9 mouse cellular contexts compared by ENCODE assay signal in genomic region chrX:18442066-18442465, GRCm38 (mm10). TPM values are rescaled to one million over a fixed set of nuclear protein-coding genes. Genes with fewer than 3 reads are reported as not detected.
DNase-seq lines count a peak whose midpoint lies in the region; ATAC-seq and TF ChIP-seq lines count a peak whose summit lies in the region.
"Had no signal": no experiment of that assay in that cellular context is flagged by ENCODE, and none has a peak within 500 bp of the region (broad histone marks: within the 10 kb centered on the region; RNA-seq: fewer than 3 reads in every experiment).

No protein-coding gene starts in this region.

- no peak overlapping the region for H3K4me2 ChIP-seq in lung, postnatal 0 days (replicated peaks; ENCODE audit: low read depth, low read length)
- H3K4me2 ChIP-seq: limb, embryonic 12.5 days had no signal

- no peak for ATAC-seq in lung, postnatal 0 days

- no peak for TF ChIP-seq POLR2A in MEL (IDR thresholded peaks at IDR 0.05; ENCODE audit: control insufficient read depth in 1 of 2, insufficient read depth in 1 of 2, low read depth in 1 of 2, low read length in 2 of 2, poor library complexity in 1 of 2)
- TF ChIP-seq POLR2A in cerebellum, adult 2 months (IDR thresholded peaks at IDR 0.05; ENCODE audit: borderline replicate concordance, insufficient read depth, low read length), result no peak

- no peaks in the 10 kb centered on the region for H3K27me3 ChIP-seq in heart, embryonic 10.5 days (ENCODE audit: insufficient read depth, poor library complexity, severe bottlenecking)
- H3K27me3 ChIP-seq in MEL (ENCODE audit: control insufficient read depth in 1 of 2, insufficient read depth in 2 of 2, low read length in 2 of 2), result no peaks in the 10 kb centered on the region
- no peaks in the 10 kb centered on the region for H3K27me3 ChIP-seq in cerebellum, adult 2 months (ENCODE audit: control insufficient read depth, insufficient read depth, low read length)
- H3K27me3 ChIP-seq in lung, postnatal 0 days (replicated peaks; ENCODE audit: insufficient read depth, low read length), result no peaks in the 10 kb centered on the region
- H3K27me3 ChIP-seq: limb, embryonic 12.5 days had no signal

- TF ChIP-seq CTCF in MEL (IDR thresholded peaks at IDR 0.05 in 2 of 3, conservative IDR thresholded peaks at IDR 0.05 in 1 of 3; ENCODE audit: control insufficient read depth in 1 of 3, insufficient read depth in 1 of 3, low read depth in 2 of 3, low read length in 3 of 3, poor library complexity in 1 of 3, severe bottlenecking in 1 of 3), result peak; percentile 47 to 78 (median 78)
- peak; percentile 49; the same call in 1 of the 2 replicates for TF ChIP-seq CTCF in cerebellum, adult 2 months (IDR thresholded peaks at IDR 0.05; ENCODE audit: borderline replicate concordance, insufficient read depth, low read depth, low read length)
- peak; percentile 72 for TF ChIP-seq CTCF in lung, postnatal 0 days (IDR thresholded peaks at IDR 0.05)

- no peak overlapping the region for H3K9ac ChIP-seq in MEL (ENCODE audit: control insufficient read depth, low read depth, low read length, poor library complexity, severe bottlenecking)
- H3K9ac ChIP-seq in lung, postnatal 0 days (replicated peaks; ENCODE audit: low read depth), result no peak overlapping the region
- H3K9ac ChIP-seq: limb, embryonic 12.5 days had no signal

- no peak overlapping the region for H3K4me3 ChIP-seq in heart, embryonic 10.5 days
- H3K4me3 ChIP-seq in MEL (ENCODE audit: control insufficient read depth in 1 of 2, insufficient read depth in 1 of 2, low read depth in 2 of 2, low read length in 2 of 2), result no peak overlapping the region
- H3K4me3 ChIP-seq in cerebellum, adult 2 months (replicated peaks; ENCODE audit: insufficient read depth, low read depth, low read length), result no peak overlapping the region
- H3K4me3 ChIP-seq in lung, postnatal 0 days (ENCODE audit: low read depth, low read length), result no peak overlapping the region
- H3K4me3 ChIP-seq: limb, embryonic 12.5 days had no signal

- peak; percentile 91 for DNase-seq in heart, adult 11 months
- DNase-seq in heart, embryonic 10.5 days (ENCODE audit: low spot score), result no peak
- DNase-seq in MEL (ENCODE audit: low read depth, low spot score), result peak; percentile 80
- DNase-seq in cerebellum, adult 2 months, result peak; percentile 60 to 77
- peak; percentile 25 to 37 for DNase-seq in frontal cortex, postnatal 25 days (ENCODE audit: low spot score in 2 of 2)
- DNase-seq in large intestine, adult 2 months (ENCODE audit: low read depth, low spot score), result peak; percentile 6
- peak; percentile 68 for DNase-seq in lung, postnatal 0 days (ENCODE audit: low spot score)
- peak; percentile 30 to 47 for DNase-seq in right cerebral cortex, postnatal 36 days (ENCODE audit: low spot score in 2 of 2)

- H3K36me3 ChIP-seq in heart, embryonic 10.5 days, result no peaks in the 10 kb centered on the region
- H3K36me3 ChIP-seq in MEL (ENCODE audit: control insufficient read depth in 1 of 2, insufficient read depth in 2 of 2, low read length in 2 of 2), result no peaks in the 10 kb centered on the region
- no peaks in the 10 kb centered on the region for H3K36me3 ChIP-seq in lung, postnatal 0 days (ENCODE audit: insufficient read depth, low read length)
- H3K36me3 ChIP-seq: limb, embryonic 12.5 days had no signal

- no peaks in the 10 kb centered on the region for H3K9me3 ChIP-seq in heart, embryonic 10.5 days
- no peaks in the 10 kb centered on the region for H3K9me3 ChIP-seq in MEL (replicated peaks; ENCODE audit: insufficient read depth, low read length)
- H3K9me3 ChIP-seq in lung, postnatal 0 days (ENCODE audit: low read length), result no peaks in the 10 kb centered on the region
- H3K9me3 ChIP-seq: limb, embryonic 12.5 days had no signal

- H3K27ac ChIP-seq in heart, embryonic 10.5 days, result no peak overlapping the region
- no peak overlapping the region for H3K27ac ChIP-seq in MEL (ENCODE audit: control insufficient read depth, low read depth, low read length)
- H3K27ac ChIP-seq in cerebellum, adult 2 months (ENCODE audit: insufficient read depth, low read length), result no peak overlapping the region
- H3K27ac ChIP-seq in lung, postnatal 0 days (ENCODE audit: low read length), result no peak overlapping the region
- H3K27ac ChIP-seq: limb, embryonic 12.5 days had no signal

- no peaks in the 10 kb centered on the region for H3K79me2 ChIP-seq in MEL (ENCODE audit: control insufficient read depth, insufficient read depth, low read length, poor library complexity)

- H3K4me1 ChIP-seq in heart, embryonic 10.5 days, result no peaks in the 10 kb centered on the region
- no peaks in the 10 kb centered on the region for H3K4me1 ChIP-seq in MEL (ENCODE audit: control insufficient read depth in 1 of 2, insufficient read depth in 2 of 2, low read length in 2 of 2)
- no peaks in the 10 kb centered on the region for H3K4me1 ChIP-seq in cerebellum, adult 2 months (ENCODE audit: control insufficient read depth, insufficient read depth, low read length)
- no peaks in the 10 kb centered on the region for H3K4me1 ChIP-seq in lung, postnatal 0 days (ENCODE audit: insufficient read depth, low read depth, low read length)
- H3K4me1 ChIP-seq: limb, embryonic 12.5 days had no signal

- TF ChIP-seq RAD21 in MEL (IDR thresholded peaks at IDR 0.05; ENCODE audit: low read depth, low read length), result peak; percentile 88

- no peak for TF ChIP-seq EP300 in MEL (IDR thresholded peaks at IDR 0.05; ENCODE audit: low read depth in 1 of 2, low read length in 2 of 2)
- no peak for TF ChIP-seq EP300 in lung, postnatal 0 days (IDR thresholded peaks at IDR 0.05)

- 31% methylated on average over 5 of the region's 5 CpGs for WGBS in heart, embryonic 10.5 days
- WGBS in cerebellum, adult 2 months, result 12% methylated on average over 5 of the region's 5 CpGs
- 26% methylated on average over 5 of the region's 5 CpGs for WGBS in large intestine, adult 2 months
- WGBS in lung, postnatal 0 days, result 21% methylated on average over 5 of the region's 5 CpGs

TF ChIP-seq in MEL, 35 proteins besides CTCF, POLR2A, EP300 and RAD21:
- TF ChIP-seq USF2 (IDR thresholded peaks at IDR 0.05; ENCODE audit: borderline replicate concordance in 1 of 2, insufficient read depth in 1 of 2, low read depth in 1 of 2, low read length in 2 of 2), result no peak
- TF ChIP-seq ELF1 (IDR thresholded peaks at IDR 0.05; ENCODE audit: low read depth, low read length), result 0 out of 2 replicates have a peak, but pooled peaks have one; percentile 58
- no peak for TF ChIP-seq TCF12 (IDR thresholded peaks at IDR 0.05; ENCODE audit: low read depth, low read length)
- peak; percentile 60; the same call in 1 of the 2 replicates for TF ChIP-seq ZNF384 (IDR thresholded peaks at IDR 0.05; ENCODE audit: low read depth, low read length)
- peak; percentile 93 for TF ChIP-seq SMC3 (IDR thresholded peaks at IDR 0.05; ENCODE audit: low read depth, low read length)
- no peak for TF ChIP-seq MXI1 (IDR thresholded peaks at IDR 0.05; ENCODE audit: low read depth, low read length)
- no peak for TF ChIP-seq NELFE (IDR thresholded peaks at IDR 0.05; ENCODE audit: low read depth, low read length)
- TF ChIP-seq ZC3H11A (IDR thresholded peaks at IDR 0.05; ENCODE audit: low read depth, low read length), result peak; percentile 86
- TF ChIP-seq CHD1 (IDR thresholded peaks at IDR 0.05; ENCODE audit: low read depth, low read length), result no peak
- TF ChIP-seq MAFK (IDR thresholded peaks at IDR 0.05; ENCODE audit: borderline replicate concordance, low read depth, low read length), result no peak

RNA-seq across cellular contexts. Expression of gene 4930578C19Rik, which starts 19.1 kb away (rescaled TPM):
- 0.15 TPM in 1 of 2 replicates, not detected in the other for polyA plus RNA-seq in heart, embryonic 10.5 days (2016; fragmentation: Nextera tagmentation; extraction: Ambion mirVana)
- total RNA-seq in MEL (2012; rRNA removed), result not detected in 2 replicates
- not detected for polyA plus RNA-seq in MEL (2012; ENCODE audit: insufficient read depth in 1 of 2, insufficient read length in 2 of 2, low read depth in 1 of 2, low replicate concordance in 2 of 2, missing spikeins in 1 of 2)
- 1.2 and 1.4 TPM in 2 replicates for polyA plus RNA-seq in cerebellum, adult 2 months (2012; rRNA removed)
- 0.22 and 0.84 TPM in 2 replicates for polyA plus RNA-seq in large intestine, adult 2 months (2012; rRNA removed)
- polyA plus RNA-seq in lung, postnatal 0 days (2015; fragmentation: Nextera tagmentation; extraction: Ambion mirVana), result 3.5 and 3.8 TPM in 2 replicates
